Mouse (Mus musculus) lung, embryonic 16.5 days (tissue): ENCODE results near the gene Ddr1. TPM values are rescaled to one million over a fixed set of nuclear protein-coding genes. Genes with fewer than 3 reads are reported as not detected.
A peak's percentile ranks its signal among the peaks of the same experiment; 100 is the strongest.

Experiments used
- ATAC-seq: fragments of 200-750 bp; cut with Nextera tagmentation; 2 replicates; pipeline ENCODE4 v1.8.0; 2017; ENCODE audit warnings: low read depth, mild to moderate bottlenecking, moderate library complexity
- H3K27ac ChIP-seq: fragments of 300-500 bp; sonication (generic); 2 replicates; pipeline ENCODE4 v1.5.1; 2014; ENCODE audit warnings: mild to moderate bottlenecking, control low read depth, low read length
- H3K27me3 ChIP-seq: fragments of 300-500 bp; sonication (generic); 2 replicates; pipeline ENCODE4 v1.6.1; 2014; ENCODE audit warnings: low read depth, low read length, mixed read lengths; ENCODE audit not compliant: control insufficient read depth, insufficient read depth
- H3K36me3 ChIP-seq: fragments of 300-500 bp; sonication (generic); 2 replicates; pipeline ENCODE4 v1.6.1; 2014; ENCODE audit warnings: low read length; ENCODE audit not compliant: control insufficient read depth, insufficient read depth
- H3K4me1 ChIP-seq: fragments of 300-500 bp; sonication (generic); replicated peaks from 2 replicates; pipeline ENCODE4 v1.6.1; 2014; ENCODE audit warnings: low read length, mixed read lengths; ENCODE audit not compliant: control insufficient read depth, insufficient read depth
- H3K4me2 ChIP-seq: fragments of 300-500 bp; sonication (generic); 2 replicates; pipeline ENCODE4 v1.6.1; 2014; ENCODE audit warnings: low read depth, low read length, control low read depth
- H3K4me3 ChIP-seq: fragments of 300-500 bp; sonication (generic); 2 replicates; pipeline ENCODE4 v1.5.1; 2014; ENCODE audit warnings: mild to moderate bottlenecking, low read length, control low read depth
- H3K9ac ChIP-seq: fragments of 300-500 bp; sonication (generic); 2 replicates; pipeline ENCODE4 v1.6.1; 2014; ENCODE audit warnings: low read length, control low read depth
- H3K9me3 ChIP-seq: fragments of 300-500 bp; sonication (generic); 2 replicates; pipeline ENCODE4 v1.6.1; 2016; ENCODE audit warnings: low read length; ENCODE audit not compliant: control insufficient read depth
- WGBS: fragments of 180-500 bp; shearing (Covaris S2); extraction: QIAGEN DNeasy Blood & Tissue Kit; methylation state at CpG from one replicate; pipeline ENCODE4 v1.1.7; 2014; 5-methylcytosine and 5-hydroxymethylcytosine counted together
- polyA plus RNA-seq: library from polyadenylated mRNA; unstranded; fragments of >200 nt; fragmentation: Nextera tagmentation; extraction: Ambion mirVana; gene quantifications from 2 replicates; pipeline ENCODE4 v1.2.1, GENCODE M21; 2015

Gene Ddr1
- polyA plus RNA-seq = 50.5 and 51.3 TPM in 2 replicates

- Histone ChIP-seq H3K4me2 (peak within 1 kb of the TSS; percentile 54), H3K4me3 (peak within 1 kb of the TSS; percentile 32), H3K27me3 (no peaks in the 10 kb centered on the region), H3K36me3 (no peaks in the 10 kb centered on the region), H3K9me3 (no peaks in the 10 kb centered on the region), H3K9ac (peak within 1 kb of the TSS; percentile 48), H3K4me1 (peaks cover 30% of the 10 kb centered on the region), H3K27ac (peak within 1 kb of the TSS; percentile 82)
- peak; percentile 23; the same call in 1 of the 2 replicates for ATAC-seq
- WGBS = 7% methylated on average over 19 of the region's 19 CpGs
Observed at GRCm38 (mm10) chr17:35704621-35705464, at the start of gene Ddr1. TSS of gene Ddr1 (minus strand) at chr17:35704621.

DNA sequence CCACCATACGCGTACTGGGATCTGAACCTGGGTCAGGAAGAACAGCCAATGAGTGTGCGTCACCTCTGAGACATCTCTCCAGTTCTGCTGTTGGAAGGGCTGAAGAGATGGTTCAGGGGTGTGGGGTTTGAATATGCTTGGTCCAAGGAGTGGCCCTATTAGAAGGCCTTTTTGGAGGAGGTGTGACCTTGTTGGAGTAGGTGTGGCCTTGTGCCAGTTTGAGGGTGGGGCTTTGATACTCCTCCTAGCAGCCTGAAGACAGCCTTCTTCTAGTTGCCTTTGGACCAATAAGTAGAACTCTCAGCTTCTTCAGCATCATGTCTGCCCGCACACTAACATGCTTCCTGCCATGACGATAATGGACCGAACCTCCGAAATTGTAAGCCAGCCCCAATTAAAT lies 49.2 kb upstream of the Ddr1 start:
- H3K27ac ChIP-seq = no peak overlapping the region
- WGBS = 96% methylated on average over 7 of the region's 7 CpGs
- no peaks in the 10 kb centered on the region for H3K27me3 ChIP-seq
- H3K4me1 ChIP-seq = no peaks in the 10 kb centered on the region; the same call in 1 of the 2 replicates
- H3K9ac ChIP-seq = no peak overlapping the region
- H3K9me3 ChIP-seq = no peaks in the 10 kb centered on the region
- H3K36me3 ChIP-seq = no peaks in the 10 kb centered on the region
- ATAC-seq = no peak
- H3K4me2 ChIP-seq = no peak overlapping the region
- no peak overlapping the region for H3K4me3 ChIP-seq

GRCm38 (mm10) chr17:35752221-35752811 lies 47.9 kb upstream of the Ddr1 start:
- Histone ChIP-seq H3K4me1 (no peaks in the 10 kb centered on the region; the same call in 1 of the 2 replicates), H3K4me3 (no peak overlapping the region), H3K36me3 (no peaks in the 10 kb centered on the region), H3K27ac (peak overlapping the region; percentile 49; the same call in 1 of the 2 replicates), H3K9ac (no peak overlapping the region), H3K27me3 (no peaks in the 10 kb centered on the region), H3K9me3 (no peaks in the 10 kb centered on the region), H3K4me2 (no peak overlapping the region)
- WGBS = 44% methylated on average over 7 of the region's 7 CpGs
- peak; percentile 56 for ATAC-seq

- no peak for ATAC-seq
- Histone ChIP-seq H3K4me1 (no peaks in the 10 kb centered on the region; the same call in 1 of the 2 replicates), H3K27ac (no peak overlapping the region), H3K4me2 (no peak overlapping the region), H3K36me3 (no peaks in the 10 kb centered on the region), H3K9ac (no peak overlapping the region), H3K4me3 (no peak overlapping the region), H3K9me3 (no peaks in the 10 kb centered on the region), H3K27me3 (no peaks in the 10 kb centered on the region)
- 48% methylated on average over 10 of the region's 10 CpGs for WGBS
Observed at GRCm38 (mm10) chr17:35749685-35750084, 45.3 kb upstream of the Ddr1 start.

GRCm38 (mm10) chr17:35744361-35744760 lies 39.9 kb upstream of the Ddr1 start:
- H3K4me2 ChIP-seq = no peak overlapping the region
- H3K4me1 ChIP-seq = no peaks in the 10 kb centered on the region
- H3K9ac ChIP-seq = no peak overlapping the region
- WGBS = 97% methylated on average over 2 of the region's 2 CpGs
- ATAC-seq = no peak
- H3K36me3 ChIP-seq = no peaks in the 10 kb centered on the region
- H3K27me3 ChIP-seq = no peaks in the 10 kb centered on the region
- no peak overlapping the region for H3K27ac ChIP-seq
- no peak overlapping the region for H3K4me3 ChIP-seq
- H3K9me3 ChIP-seq = no peaks in the 10 kb centered on the region

DNA sequence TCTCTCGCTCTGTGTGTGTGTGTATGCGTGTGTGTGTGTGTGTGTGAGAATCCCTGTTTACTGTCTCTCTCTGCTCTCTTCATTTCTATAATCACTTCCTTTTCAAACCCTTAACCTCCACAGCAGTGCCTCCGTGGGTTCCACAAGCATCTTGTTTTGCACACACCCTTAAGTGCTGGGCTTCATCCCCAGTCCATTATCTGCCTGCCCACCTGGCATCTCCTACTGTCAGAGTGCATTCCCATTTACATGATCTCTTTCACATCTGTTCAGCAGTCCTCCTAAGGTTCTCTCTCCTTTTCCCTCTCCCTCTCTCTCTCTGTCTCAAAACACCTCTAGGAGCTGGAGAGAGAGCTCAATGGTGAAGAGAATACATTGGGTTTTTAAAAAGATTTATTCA lies 38.5 kb upstream of the Ddr1 start:
- ATAC-seq = no peak
- H3K27ac ChIP-seq = no peak overlapping the region
- no peak overlapping the region for H3K9ac ChIP-seq
- no peaks in the 10 kb centered on the region for H3K4me1 ChIP-seq
- no peaks in the 10 kb centered on the region for H3K27me3 ChIP-seq
- 64% methylated on average over 3 of the region's 3 CpGs for WGBS
- H3K36me3 ChIP-seq = no peaks in the 10 kb centered on the region
- H3K9me3 ChIP-seq = no peaks in the 10 kb centered on the region
- H3K4me3 ChIP-seq = no peak overlapping the region
- no peak overlapping the region for H3K4me2 ChIP-seq

DNA sequence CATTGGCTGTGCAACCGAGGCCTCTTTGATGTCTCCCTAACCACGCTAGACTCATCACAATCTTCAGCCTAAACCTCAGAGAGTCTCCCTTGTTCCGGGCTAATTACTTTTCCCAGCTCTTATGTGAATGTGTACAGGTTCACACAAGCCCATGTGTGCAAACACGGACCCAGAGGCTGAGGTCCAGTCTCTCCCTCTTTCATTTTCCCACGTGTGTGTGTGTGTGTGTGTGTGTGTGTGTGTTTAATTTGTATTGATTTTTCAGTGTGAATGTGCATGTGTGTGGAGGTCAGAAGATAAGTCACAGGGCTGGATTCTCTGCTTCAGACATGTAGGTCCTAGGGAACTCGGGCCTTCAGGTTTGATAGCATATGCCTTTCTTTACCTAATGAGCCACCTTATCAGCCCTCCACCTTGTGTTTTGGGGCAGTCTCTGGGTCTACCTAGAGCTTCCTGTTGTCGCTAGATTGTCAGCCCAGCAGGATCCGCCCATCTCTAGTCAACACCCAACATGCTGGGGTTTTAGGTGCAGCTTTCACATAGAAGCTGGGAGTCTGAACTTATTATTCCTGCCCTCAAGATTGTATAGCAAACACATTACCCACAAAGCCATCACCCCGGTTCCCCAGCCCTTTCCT lies 37.3 kb upstream of the Ddr1 start:
- ATAC-seq = no peak
- Histone ChIP-seq H3K9me3 (no peaks in the 10 kb centered on the region), H3K36me3 (no peaks in the 10 kb centered on the region), H3K27ac (no peak overlapping the region), H3K27me3 (no peaks in the 10 kb centered on the region), H3K4me3 (no peak overlapping the region), H3K4me1 (no peaks in the 10 kb centered on the region; the same call in 1 of the 2 replicates), H3K4me2 (no peak overlapping the region), H3K9ac (no peak overlapping the region)
- WGBS = 74% methylated on average over 9 of the region's 9 CpGs

- Histone ChIP-seq H3K9ac (no peak overlapping the region), H3K9me3 (no peaks in the 10 kb centered on the region), H3K4me1 (no peaks in the 10 kb centered on the region; the same call in 1 of the 2 replicates), H3K27me3 (no peaks in the 10 kb centered on the region), H3K4me2 (no peak overlapping the region), H3K36me3 (no peaks in the 10 kb centered on the region), H3K4me3 (no peak overlapping the region), H3K27ac (no peak overlapping the region)
- WGBS = 74% methylated on average over 5 of the region's 5 CpGs
- ATAC-seq = no peak
Observed at GRCm38 (mm10) chr17:35740276-35740880, 36.0 kb upstream of the Ddr1 start.

DNA sequence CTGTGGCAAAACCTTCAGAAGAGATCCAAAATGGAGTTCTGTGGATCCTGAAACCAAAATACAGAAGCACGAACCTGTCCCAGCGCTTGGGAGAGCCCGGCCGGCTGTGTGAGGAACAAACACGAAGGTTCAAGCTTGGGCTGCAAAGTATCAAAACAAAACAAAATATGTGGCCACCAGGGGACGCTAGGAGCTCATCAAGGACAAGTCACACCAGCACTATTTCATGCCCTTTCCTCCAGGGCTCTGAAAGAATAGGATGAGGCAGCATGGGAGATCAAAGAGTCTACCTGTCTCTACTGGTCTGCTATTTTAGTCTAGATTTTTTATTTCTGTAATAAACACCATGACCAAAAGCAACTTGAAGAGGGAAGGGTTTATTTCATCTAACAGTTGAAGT lies 35.3 kb upstream of the Ddr1 start:
- Histone ChIP-seq H3K27me3 (no peaks in the 10 kb centered on the region), H3K9ac (no peak overlapping the region), H3K4me2 (no peak overlapping the region), H3K9me3 (no peaks in the 10 kb centered on the region), H3K4me3 (no peak overlapping the region), H3K36me3 (no peaks in the 10 kb centered on the region), H3K27ac (no peak overlapping the region), H3K4me1 (no peaks in the 10 kb centered on the region; the same call in 1 of the 2 replicates)
- 6% methylated on average over 6 of the region's 6 CpGs for WGBS
- ATAC-seq = peak; percentile 61
